Mouse (Mus musculus) liver, embryonic 14.5 days (tissue): ENCODE results near the gene Plcd3. TPM values are rescaled to one million over a fixed set of nuclear protein-coding genes. Genes with fewer than 3 reads are reported as not detected.

ENCODE experiments used
- ATAC-seq: fragments of 200-750 bp; cut with Nextera tagmentation; 2 replicates; pipeline ENCODE4 v1.8.0; 2017; ENCODE audit warnings: moderate number of reproducible peaks, mild to moderate bottlenecking, moderate library complexity; ENCODE audit not compliant: insufficient read depth
- DNase-seq, 3 experiments: peaks; one replicate each; pipeline ENCODE4 v3.0.0-alpha.2; 2012 to 2013; ENCODE audit warnings: low read depth in 3 of 3, low spot score in 3 of 3
- H3K27ac ChIP-seq: fragments of 300-500 bp; sonication (generic); 2 replicates; pipeline ENCODE4 v1.5.1; 2014; ENCODE audit warnings: moderate library complexity, mild to moderate bottlenecking, control low read depth, inconsistent platforms
- H3K27me3 ChIP-seq: fragments of 300-500 bp; sonication (generic); 2 replicates; pipeline ENCODE4 v1.6.1; 2014; ENCODE audit warnings: mild to moderate bottlenecking, low read length, moderate library complexity; ENCODE audit not compliant: control insufficient read depth, insufficient read depth
- H3K36me3 ChIP-seq: fragments of 300-500 bp; sonication (generic); replicated peaks from 2 replicates; pipeline ENCODE4 v1.6.1; 2014; ENCODE audit warnings: low read depth; ENCODE audit not compliant: control insufficient read depth, insufficient read depth
- H3K4me1 ChIP-seq, 2 experiments: fragments of 200-500 bp in 1 of 2; fragments of 300-500 bp in 1 of 2; sonication (generic) in 1 of 2; replicated peaks; 2 replicates each; pipeline ENCODE4 v1.6.1; 2012 to 2014; ENCODE audit warnings: antibody characterized with exemption in 1 of 2, inconsistent platforms in 1 of 2, low read length in 1 of 2; ENCODE audit not compliant: control insufficient read depth in 2 of 2, insufficient read depth in 2 of 2
- H3K4me2 ChIP-seq: fragments of 300-500 bp; sonication (generic); 2 replicates; pipeline ENCODE4 v1.6.1; 2014; ENCODE audit warnings: low read depth, mild to moderate bottlenecking, control low read depth, moderate library complexity
- H3K4me3 ChIP-seq, 2 experiments: fragments of 200-500 bp in 1 of 2; fragments of 300-500 bp in 1 of 2; sonication (generic) in 1 of 2; 2 replicates each; pipeline ENCODE4 v1.5.1; 2012 to 2014; ENCODE audit warnings: low read depth in 2 of 2, low read length in 2 of 2, mild to moderate bottlenecking in 2 of 2, control low read depth in 1 of 2, inconsistent platforms in 1 of 2, moderate library complexity in 1 of 2; ENCODE audit not compliant: insufficient read depth in 1 of 2
- H3K9ac ChIP-seq: fragments of 300-500 bp; sonication (generic); replicated peaks from 2 replicates; pipeline ENCODE4 v1.6.1; 2014; ENCODE audit warnings: mild to moderate bottlenecking, control low read depth, moderate library complexity
- H3K9me3 ChIP-seq: fragments of 300-500 bp; sonication (generic); 2 replicates; pipeline ENCODE4 v1.6.1; 2016; ENCODE audit warnings: low read length, mixed read lengths; ENCODE audit not compliant: control insufficient read depth
- CTCF ChIP-seq: IDR thresholded peaks from 2 replicates; pipeline ENCODE4 v1.5.1; 2016; ENCODE audit warnings: antibody characterized with exemption, low read depth, control low read depth
- EP300 ChIP-seq: IDR thresholded peaks from 2 replicates; pipeline ENCODE4 v1.6.1; 2016; ENCODE audit warnings: antibody characterized with exemption, low read depth
- WGBS: fragments of 180-500 bp; shearing (Covaris S2); extraction: QIAGEN DNeasy Blood & Tissue Kit; methylation state at CpG from one replicate; pipeline ENCODE4 v1.1.7; 2014; ENCODE audit not compliant: insufficient replicate concordance; 5-methylcytosine and 5-hydroxymethylcytosine counted together
- polyA plus RNA-seq, 2 experiments: library from polyadenylated mRNA; depleted of rRNA in 1 of 2; stranded (reverse) in 1 of 2; unstranded in 1 of 2; fragments of >200 nt; fragmentation: Nextera tagmentation in 1 of 2; extraction: Ambion mirVana in 1 of 2; gene quantifications; 2 replicates each; pipeline versions ENCODE4 v1.2.1 to v1.2.3; 2012 to 2014

Plcd3 gene
- polyA plus RNA-seq, 2 experiments, result 0.29 to 0.31 TPM

DNA sequence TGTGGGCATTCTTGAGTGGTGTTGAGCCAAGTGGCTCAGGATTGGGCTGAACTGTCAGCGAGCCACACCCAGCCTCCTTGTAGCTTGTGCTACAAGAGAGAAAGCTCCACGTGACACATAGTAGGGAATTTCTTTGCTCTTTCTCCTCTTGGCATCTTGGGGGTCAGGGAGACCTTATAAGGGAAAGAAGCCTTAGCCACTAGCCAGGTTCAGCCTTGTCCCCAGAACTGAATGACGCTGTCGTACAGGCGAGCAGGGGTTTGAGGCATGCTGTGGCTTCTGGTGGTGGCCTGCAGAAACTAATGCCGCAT is 34.5 kb downstream of the Plcd3 start:
- DNase-seq (no peak), ATAC-seq (no peak)
- TF ChIP-seq EP300 (no peak), CTCF (no peak)
- Histone ChIP-seq H3K4me1 (no peaks in the 10 kb centered on the region), H3K9ac (no peak overlapping the region), H3K4me3 (no peak overlapping the region), H3K9me3 (no peaks in the 10 kb centered on the region), H3K36me3 (peaks cover 40% of the 10 kb centered on the region), H3K27ac (no peak overlapping the region), H3K27me3 (no peaks in the 10 kb centered on the region), H3K4me2 (no peak overlapping the region)
- WGBS, result 88% methylated on average over 6 of the region's 6 CpGs

- DNase-seq (no peak), ATAC-seq (no peak)
- Histone ChIP-seq H3K27ac (no peak overlapping the region), H3K27me3 (no peaks in the 10 kb centered on the region), H3K4me2 (no peak overlapping the region), H3K4me1 (no peaks in the 10 kb centered on the region), H3K9ac (no peak overlapping the region), H3K9me3 (no peaks in the 10 kb centered on the region), H3K36me3 (peaks cover 40% of the 10 kb centered on the region), H3K4me3 (no peak overlapping the region)
- 86% methylated on average over 14 of the region's 14 CpGs for WGBS
- no peak for TF ChIP-seq EP300
- TF ChIP-seq CTCF, result no peak
Measured at GRCm38 (mm10) chr11:103066191-103067050, 35.0 kb downstream of the Plcd3 start.

DNA sequence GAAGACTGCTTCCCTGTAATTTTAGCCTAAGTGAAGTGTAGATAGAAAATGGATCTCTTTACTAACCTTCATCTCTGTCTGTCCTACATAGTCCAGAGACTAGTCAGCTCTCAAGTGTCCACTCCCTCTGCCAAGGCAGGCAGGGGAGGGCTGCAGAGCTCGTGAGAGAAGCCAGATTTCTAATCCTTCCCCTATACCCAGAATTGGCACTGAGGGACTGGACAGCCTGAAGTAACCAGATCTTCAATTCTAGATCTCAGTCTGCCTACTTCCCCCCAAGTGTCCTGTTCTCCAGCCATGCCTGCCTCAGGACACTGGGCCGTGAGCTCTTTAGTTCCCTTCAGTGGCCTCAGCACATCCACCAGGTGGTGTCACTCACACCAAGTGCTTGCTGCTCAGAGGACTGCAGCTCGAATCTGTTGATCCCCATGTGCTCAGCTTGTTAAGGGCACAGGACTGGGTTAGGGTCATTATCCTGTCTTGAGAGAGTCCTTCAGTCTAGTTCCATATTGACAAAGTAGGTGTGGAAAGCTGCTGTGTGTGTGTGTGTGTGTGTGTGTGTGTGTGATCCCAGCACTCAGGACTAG is 42.9 kb downstream of the Plcd3 start:
- no peaks in the 10 kb centered on the region for H3K27me3 ChIP-seq
- H3K27ac ChIP-seq, result no peak overlapping the region
- 77% methylated on average over 3 of the region's 3 CpGs for WGBS
- H3K4me2 ChIP-seq, result no peak overlapping the region
- no peak overlapping the region for H3K4me3 ChIP-seq
- no peaks in the 10 kb centered on the region for H3K9me3 ChIP-seq
- no peak for ATAC-seq
- H3K36me3 ChIP-seq, result peaks cover 61% of the 10 kb centered on the region
- H3K9ac ChIP-seq, result no peak overlapping the region
- DNase-seq, result no peak
- TF ChIP-seq CTCF, result peak; percentile 18; the same call in 1 of the 2 replicates
- no peak for TF ChIP-seq EP300
- no peaks in the 10 kb centered on the region for H3K4me1 ChIP-seq

- Histone ChIP-seq H3K27ac (no peak overlapping the region), H3K27me3 (no peaks in the 10 kb centered on the region), H3K9ac (no peak overlapping the region), H3K9me3 (no peaks in the 10 kb centered on the region), H3K4me3 (no peak overlapping the region), H3K36me3 (peaks cover 65% of the 10 kb centered on the region), H3K4me1 (no peaks in the 10 kb centered on the region), H3K4me2 (no peak overlapping the region)
- no peak for ATAC-seq
- 88% methylated on average over 7 of the region's 7 CpGs for WGBS
- TF ChIP-seq CTCF (no peak), EP300 (no peak)
- no peak for DNase-seq
Measured at GRCm38 (mm10) chr11:103056636-103057035, 44.8 kb downstream of the Plcd3 start.

DNA sequence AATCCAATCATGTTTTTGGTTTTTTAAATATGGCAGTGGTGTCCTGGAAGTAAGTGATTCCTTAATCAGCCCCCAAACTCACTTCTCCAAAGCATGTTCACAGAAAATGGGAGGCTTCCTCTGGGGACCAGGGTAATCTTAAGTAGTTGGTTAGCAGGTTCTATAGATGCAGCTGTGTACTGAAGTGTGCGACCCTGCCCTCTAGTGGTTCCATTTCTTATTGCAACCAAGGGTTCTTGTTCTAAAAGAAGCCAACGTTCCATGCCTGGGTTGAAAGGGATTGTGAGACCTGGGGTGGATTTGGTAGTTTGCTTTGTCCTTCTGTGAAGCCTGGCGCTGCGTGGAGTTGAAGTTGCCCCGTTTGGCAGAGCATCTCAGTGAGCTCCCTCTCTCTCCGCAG is 46.7 kb downstream of the Plcd3 start:
- 47% methylated on average over 6 of the region's 6 CpGs for WGBS
- Histone ChIP-seq H3K9me3 (no peaks in the 10 kb centered on the region), H3K27me3 (no peaks in the 10 kb centered on the region), H3K4me2 (no peak overlapping the region), H3K9ac (no peak overlapping the region), H3K36me3 (peaks cover 62% of the 10 kb centered on the region), H3K4me1 (no peaks in the 10 kb centered on the region), H3K27ac (no peak overlapping the region), H3K4me3 (no peak overlapping the region)
- DNase-seq (peak; percentile 55 to 64 (median 55)), ATAC-seq (no peak)
- TF ChIP-seq EP300, result no peak
- TF ChIP-seq CTCF, result peak; percentile 87
